Mouse (Mus musculus) midbrain, embryonic 10.5 days (tissue): ENCODE measurements around the gene Bad. TPM values are rescaled to one million over a fixed set of nuclear protein-coding genes. Genes with fewer than 3 reads are reported as not detected.

ENCODE experiments used
- DNase-seq: peaks from one replicate; pipeline ENCODE4 v3.0.0-alpha.2; 2017; ENCODE audit warnings: low spot score
- H3K27ac ChIP-seq: fragments of 300-500 bp; sonication (generic); replicated peaks from 2 replicates; pipeline ENCODE4 v1.5.1; 2016; ENCODE audit warnings: mild to moderate bottlenecking
- H3K27me3 ChIP-seq: fragments of 300-500 bp; sonication (generic); 2 replicates; pipeline ENCODE4 v1.6.1; 2016; ENCODE audit warnings: low read depth, mild to moderate bottlenecking; ENCODE audit not compliant: poor library complexity, severe bottlenecking
- H3K36me3 ChIP-seq: fragments of 300-500 bp; sonication (generic); 2 replicates; pipeline ENCODE4 v1.6.1; 2016; ENCODE audit warnings: mild to moderate bottlenecking, moderate library complexity
- H3K4me1 ChIP-seq: fragments of 300-500 bp; sonication (generic); 2 replicates; pipeline ENCODE4 v1.6.1; 2016
- H3K4me3 ChIP-seq: fragments of 300-500 bp; sonication (generic); 2 replicates; pipeline ENCODE4 v1.5.1; 2016; ENCODE audit warnings: mild to moderate bottlenecking, moderate library complexity
- H3K9me3 ChIP-seq: fragments of 300-500 bp; sonication (generic); replicated peaks from 2 replicates; pipeline ENCODE4 v1.6.1; 2016; ENCODE audit warnings: mild to moderate bottlenecking
- WGBS: fragments of 180-500 bp; shearing (Covaris S2); methylation state at CpG from one replicate; pipeline ENCODE4 v1.1.7; 2016; 5-methylcytosine and 5-hydroxymethylcytosine counted together
- polyA plus RNA-seq: library from polyadenylated mRNA; unstranded; fragments of >200 nt; fragmentation: Nextera tagmentation; extraction: Ambion mirVana; gene quantifications from 2 replicates; pipeline ENCODE4 v1.2.1, GENCODE M21; 2016

Bad gene
- polyA plus RNA-seq, 1 experiment from 2014 or later, result 69.8 TPM

GRCm38 (mm10) chr19:6943709-6944108 lies 2.0 kb downstream of the Bad start:
- DNase-seq, result no peak
- Histone ChIP-seq H3K36me3 (peaks cover 14% of the 10 kb centered on the region), H3K9me3 (no peaks in the 10 kb centered on the region), H3K27me3 (peaks cover 19% of the 10 kb centered on the region), H3K27ac (no peak overlapping the region), H3K4me1 (peaks cover 44% of the 10 kb centered on the region), H3K4me3 (0 out of 2 replicates have a peak overlapping the region, but pooled peaks have one; percentile 7)
- WGBS, result 92% methylated on average over 6 of the region's 6 CpGs

DNA sequence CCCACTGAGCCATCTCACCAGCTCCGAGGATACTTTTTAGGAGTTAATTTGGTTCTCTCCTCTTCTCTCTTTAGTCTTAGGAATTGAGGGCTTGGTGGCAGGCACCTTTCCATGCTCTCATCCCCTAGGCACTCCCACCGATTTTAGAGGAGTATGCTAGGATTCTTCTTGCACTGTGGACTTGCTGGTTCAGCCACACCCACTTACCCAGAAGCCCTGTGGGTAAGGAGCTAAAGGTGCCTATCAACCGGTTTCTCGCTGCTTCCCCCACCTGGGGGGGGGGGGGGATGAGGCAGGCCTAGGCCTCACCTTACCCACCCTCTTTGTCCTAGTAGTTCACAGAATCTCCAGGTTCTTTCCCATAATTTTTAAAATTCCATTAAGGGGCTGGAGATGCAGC lies 6.1 kb downstream of the Bad start:
- peaks cover 34% of the 10 kb centered on the region for H3K4me1 ChIP-seq
- peaks cover 14% of the 10 kb centered on the region for H3K36me3 ChIP-seq
- 61% methylated on average over 4 of the region's 4 CpGs for WGBS
- no peak overlapping the region for H3K27ac ChIP-seq
- no peak overlapping the region for H3K4me3 ChIP-seq
- DNase-seq, result no peak
- H3K9me3 ChIP-seq, result no peaks in the 10 kb centered on the region
- no peaks in the 10 kb centered on the region for H3K27me3 ChIP-seq

DNA sequence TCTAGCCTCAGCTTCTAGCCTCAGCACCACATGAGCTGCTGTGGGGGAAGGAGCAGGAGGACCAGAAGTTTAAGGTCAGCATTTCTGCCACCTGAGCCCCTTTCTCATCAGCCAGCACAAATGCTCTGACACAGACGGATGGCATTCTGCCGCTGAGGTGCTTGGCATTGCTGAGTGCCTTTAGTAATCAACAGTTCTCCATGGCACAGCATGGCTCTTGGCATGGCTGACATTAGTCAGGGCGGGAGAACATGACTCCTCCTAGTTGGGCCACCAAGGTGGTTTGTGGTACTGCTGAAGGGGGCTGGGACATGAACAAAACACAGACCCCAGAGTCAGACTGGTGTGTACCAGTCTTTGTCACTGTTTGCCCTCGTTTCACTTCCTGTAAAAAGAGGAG lies 6.5 kb downstream of the Bad start:
- H3K9me3 ChIP-seq, result no peaks in the 10 kb centered on the region
- peaks cover 14% of the 10 kb centered on the region for H3K36me3 ChIP-seq
- H3K4me1 ChIP-seq, result peaks cover 34% of the 10 kb centered on the region
- 83% methylated on average over 4 of the region's 4 CpGs for WGBS
- no peak for DNase-seq
- H3K4me3 ChIP-seq, result no peak overlapping the region
- H3K27ac ChIP-seq, result no peak overlapping the region
- no peaks in the 10 kb centered on the region for H3K27me3 ChIP-seq

- H3K27me3 ChIP-seq, result no peaks in the 10 kb centered on the region
- H3K36me3 ChIP-seq, result peaks cover 21% of the 10 kb centered on the region
- DNase-seq, result no peak
- H3K27ac ChIP-seq, result peak overlapping the region; percentile 97
- H3K4me1 ChIP-seq, result peaks cover 33% of the 10 kb centered on the region
- no peaks in the 10 kb centered on the region for H3K9me3 ChIP-seq
- 90% methylated on average over 5 of the region's 5 CpGs for WGBS
- H3K4me3 ChIP-seq, result peak overlapping the region; percentile 72; the same call in 1 of the 2 replicates
Measured at GRCm38 (mm10) chr19:6949532-6949931, 7.9 kb downstream of the Bad start.

DNA sequence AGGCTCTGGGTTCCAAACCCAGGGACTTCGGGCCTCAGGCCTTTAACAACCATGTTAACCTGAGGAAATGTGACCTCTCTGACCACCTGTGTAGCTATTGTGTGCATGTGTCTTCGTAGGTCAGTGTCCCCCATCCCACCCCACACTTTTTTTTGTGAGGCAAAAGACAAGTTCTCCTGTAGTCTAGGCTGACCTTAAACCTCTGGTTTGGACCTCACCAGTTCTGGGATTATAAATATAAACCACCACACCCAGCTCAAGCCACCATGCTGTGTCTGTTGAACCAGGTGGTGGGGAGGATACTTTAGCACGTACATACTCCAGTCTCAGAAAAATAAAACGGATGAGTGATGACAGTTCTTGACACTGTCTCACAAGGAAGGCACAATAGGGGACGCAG lies 8.3 kb downstream of the Bad start:
- H3K27me3 ChIP-seq, result no peaks in the 10 kb centered on the region

GRCm38 (mm10) chr19:6950613-6951153 lies 9.0 kb downstream of the Bad start:
- Histone ChIP-seq H3K9me3 (no peaks in the 10 kb centered on the region), H3K27ac (peak overlapping the region; percentile 97), H3K36me3 (peaks cover 23% of the 10 kb centered on the region), H3K27me3 (no peaks in the 10 kb centered on the region), H3K4me3 (peak overlapping the region; percentile 72), H3K4me1 (peaks cover 33% of the 10 kb centered on the region)
- DNase-seq, result peak; percentile 77
- WGBS, result under 1% methylated on average over 28 of the region's 28 CpGs

More for the DNA sequence above, 8.3 kb downstream of the Bad start:
- Histone ChIP-seq H3K4me3 (peak overlapping the region; percentile 72), H3K4me1 (peaks cover 33% of the 10 kb centered on the region), H3K9me3 (no peaks in the 10 kb centered on the region), H3K27ac (peak overlapping the region; percentile 97), H3K36me3 (peaks cover 22% of the 10 kb centered on the region)
- 59% methylated on average over 5 of the region's 5 CpGs for WGBS
- no peak for DNase-seq

DNA sequence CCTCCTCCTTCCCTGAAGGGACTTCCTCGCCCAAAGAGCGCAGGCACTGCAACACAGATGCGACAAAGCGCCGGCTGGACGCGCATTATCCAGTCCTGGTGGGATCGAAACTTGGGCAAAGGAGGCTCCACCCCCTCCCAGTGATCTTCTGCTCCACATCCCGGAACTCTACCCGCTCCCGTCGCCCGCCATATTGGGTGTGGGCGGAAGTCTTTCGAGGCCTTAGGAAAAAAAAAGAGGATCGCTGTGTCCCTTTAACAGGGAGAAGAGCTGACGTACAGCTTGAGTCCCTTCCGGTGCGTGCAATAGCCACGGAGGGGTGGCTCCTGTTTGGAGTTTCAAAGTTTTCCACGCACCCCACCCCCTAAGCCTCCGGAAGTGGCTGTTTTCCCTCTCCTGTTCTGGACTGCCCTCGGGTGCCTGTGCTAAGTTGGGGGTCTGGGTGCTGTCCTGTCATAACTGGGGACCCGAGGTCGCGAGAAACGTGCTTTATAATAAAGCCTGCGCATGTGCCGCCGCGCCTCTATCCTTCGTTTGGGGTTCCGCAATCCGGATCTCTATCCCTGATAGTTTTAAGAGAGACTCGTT lies 9.8 kb downstream of the Bad start:
- Histone ChIP-seq H3K27ac (peak overlapping the region; percentile 97), H3K9me3 (no peaks in the 10 kb centered on the region), H3K36me3 (peaks cover 25% of the 10 kb centered on the region), H3K4me1 (peaks cover 33% of the 10 kb centered on the region), H3K4me3 (peak overlapping the region; percentile 72), H3K27me3 (no peaks in the 10 kb centered on the region)
- under 1% methylated on average over 35 of the region's 35 CpGs for WGBS
- DNase-seq, result peak; percentile 94

- H3K4me3 ChIP-seq, result peak overlapping the region; percentile 72
- H3K36me3 ChIP-seq, result peaks cover 31% of the 10 kb centered on the region
- H3K27me3 ChIP-seq, result no peaks in the 10 kb centered on the region
- peak overlapping the region; percentile 97 for H3K27ac ChIP-seq
- WGBS, result 4% methylated on average over 31 of the region's 31 CpGs
- peak; percentile 69 for DNase-seq
- peaks cover 33% of the 10 kb centered on the region for H3K4me1 ChIP-seq
- no peaks in the 10 kb centered on the region for H3K9me3 ChIP-seq
Measured at GRCm38 (mm10) chr19:6951994-6952711, 10.5 kb downstream of the Bad start.

DNA sequence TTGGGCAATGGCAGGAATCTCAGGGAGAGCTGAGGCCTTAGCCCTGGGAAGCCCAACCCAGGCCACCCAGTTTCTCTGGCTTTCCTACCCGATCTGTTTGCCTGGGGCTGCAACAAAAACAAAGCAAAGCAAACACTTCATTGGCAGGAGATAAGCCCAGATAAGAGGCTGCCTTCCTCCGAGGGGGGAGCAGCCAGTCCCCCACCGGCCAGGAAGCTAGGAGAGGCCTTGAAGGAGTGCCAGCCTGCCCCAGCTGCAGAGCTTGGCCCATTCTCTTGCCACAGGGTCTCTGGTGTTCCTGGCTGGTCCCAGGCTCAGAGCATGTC lies 11.0 kb downstream of the Bad start:
- H3K4me1 ChIP-seq, result peaks cover 33% of the 10 kb centered on the region
- H3K4me3 ChIP-seq, result peak overlapping the region; percentile 72
- H3K36me3 ChIP-seq, result peaks cover 35% of the 10 kb centered on the region
- DNase-seq, result no peak
- H3K27ac ChIP-seq, result peak overlapping the region; percentile 97
- H3K9me3 ChIP-seq, result no peaks in the 10 kb centered on the region
- no peaks in the 10 kb centered on the region for H3K27me3 ChIP-seq
- 28% methylated on average over 3 of the region's 3 CpGs for WGBS

DNA sequence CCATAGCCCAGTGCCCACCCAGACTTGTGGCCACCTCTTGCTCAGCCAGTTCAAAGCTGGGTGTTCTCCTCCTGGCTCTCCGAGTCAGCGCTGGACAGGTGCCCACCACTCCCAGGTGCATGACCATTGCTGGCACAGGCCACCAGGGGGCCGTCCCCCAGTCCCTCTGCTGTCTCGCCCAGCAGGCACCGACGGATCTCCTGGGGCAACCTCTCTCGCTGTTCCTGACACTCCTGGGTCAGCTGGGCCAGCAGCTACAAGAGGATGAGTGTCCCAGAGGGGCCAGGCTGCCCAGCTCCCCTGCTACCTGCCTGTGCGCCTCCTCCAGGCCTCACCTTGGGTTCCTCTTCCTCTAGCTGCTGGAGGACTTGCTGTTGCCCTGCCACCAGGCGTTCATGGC lies 12.4 kb downstream of the Bad start:
- Histone ChIP-seq H3K9me3 (no peaks in the 10 kb centered on the region), H3K27ac (no peak overlapping the region), H3K4me3 (no peak overlapping the region), H3K27me3 (no peaks in the 10 kb centered on the region), H3K36me3 (peaks cover 49% of the 10 kb centered on the region), H3K4me1 (peaks cover 33% of the 10 kb centered on the region)
- no peak for DNase-seq
- WGBS, result 62% methylated on average over 9 of the region's 9 CpGs

DNA sequence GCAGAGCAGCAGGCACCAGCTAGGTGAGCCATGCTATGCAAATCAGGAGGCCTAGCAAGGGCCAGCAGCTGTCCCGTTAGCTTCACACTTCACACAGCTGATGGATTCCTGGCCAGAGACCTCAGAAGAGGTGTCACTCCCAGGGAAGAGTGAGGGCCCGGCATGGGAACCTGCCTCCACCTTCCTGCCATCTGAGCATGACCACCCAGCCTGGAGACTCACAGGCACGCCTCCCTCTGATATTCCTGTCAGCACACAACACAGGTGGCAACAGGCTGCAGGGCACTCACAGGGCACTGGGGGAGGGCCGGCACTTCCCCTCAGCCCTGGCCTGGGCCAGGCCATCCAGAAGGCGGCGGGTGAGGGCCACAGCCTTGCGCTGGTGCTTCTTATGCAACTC lies 13.8 kb downstream of the Bad start:
- 85% methylated on average over 7 of the region's 7 CpGs for WGBS
- H3K36me3 ChIP-seq, result peaks cover 62% of the 10 kb centered on the region
- H3K4me3 ChIP-seq, result no peak overlapping the region

DNA sequence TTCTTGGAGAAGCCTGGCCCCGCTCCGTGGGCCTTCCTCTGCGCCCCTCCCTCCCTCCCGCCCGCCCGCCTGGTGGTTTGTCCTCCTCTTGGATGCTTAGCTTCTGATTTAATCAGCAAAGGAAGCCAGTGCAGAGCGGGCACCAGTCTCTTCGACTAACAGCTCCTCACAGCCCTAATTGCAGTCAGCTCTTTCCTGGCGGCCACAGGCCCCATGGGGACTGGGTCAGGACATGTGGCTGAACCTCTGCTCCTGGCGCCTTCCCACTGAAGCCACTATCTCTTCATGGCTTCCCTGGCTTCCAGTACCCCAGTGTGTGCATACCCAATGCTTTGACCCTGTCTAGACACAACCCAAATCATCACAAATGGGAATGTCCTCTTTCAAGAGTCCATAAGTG lies 14.8 kb downstream of the Bad start:
- Histone ChIP-seq H3K9me3 (no peaks in the 10 kb centered on the region), H3K4me3 (no peak overlapping the region), H3K27ac (no peak overlapping the region), H3K36me3 (peaks cover 64% of the 10 kb centered on the region), H3K4me1 (peaks cover 19% of the 10 kb centered on the region), H3K27me3 (no peaks in the 10 kb centered on the region)
- DNase-seq, result no peak
- WGBS, result 88% methylated on average over 10 of the region's 10 CpGs

More for the DNA sequence above, 13.8 kb downstream of the Bad start:
- no peaks in the 10 kb centered on the region for H3K27me3 ChIP-seq
- no peaks in the 10 kb centered on the region for H3K9me3 ChIP-seq
- H3K27ac ChIP-seq, result 0 out of 2 replicates have a peak overlapping the region, but pooled peaks have one; percentile 4
- DNase-seq, result no peak
- H3K4me1 ChIP-seq, result peaks cover 20% of the 10 kb centered on the region
